Mouse (Mus musculus): ENCODE results near the gene Hmgn3. TPM values are rescaled to one million over a fixed set of nuclear protein-coding genes. Genes with fewer than 3 reads are reported as not detected.

The Hmgn3 gene
- polyA plus RNA-seq, 1 experiment from 2014 or later, result 121 TPM

GRCm38 (mm10) chr9:83079724-83080123 lies 66.8 kb downstream of the Hmgn3 start:
- H3K36me3 ChIP-seq (ENCODE audit: control insufficient read depth, insufficient read depth, low read length), result no peaks in the 10 kb centered on the region
- ATAC-seq (ENCODE audit: insufficient number of reproducible peaks, insufficient read depth, low FRiP score, low read depth), result no peak
- no peaks in the 10 kb centered on the region for H3K4me1 ChIP-seq (ENCODE audit: control insufficient read depth in 2 of 2, insufficient read depth in 2 of 2, low read length in 2 of 2)
- no peaks in the 10 kb centered on the region for H3K27me3 ChIP-seq (ENCODE audit: control insufficient read depth, insufficient read depth, low read length)
- no peak overlapping the region for H3K4me2 ChIP-seq (ENCODE audit: low read length)
- 79% methylated on average over 3 of the region's 3 CpGs for WGBS
- H3K9me3 ChIP-seq (ENCODE audit: control insufficient read depth, low read length), result no peaks in the 10 kb centered on the region
- H3K4me3 ChIP-seq (ENCODE audit: control insufficient read depth in 1 of 2, insufficient read depth in 1 of 2, low read depth in 1 of 2, low read length in 2 of 2), result no peak overlapping the region
- H3K27ac ChIP-seq (replicated peaks in 1 of 2; ENCODE audit: control insufficient read depth in 1 of 2, insufficient read depth in 1 of 2, low read depth in 2 of 2, low read length in 2 of 2), result no peak overlapping the region
- no peak overlapping the region for H3K9ac ChIP-seq (ENCODE audit: low read length)

- H3K27me3 ChIP-seq (ENCODE audit: control insufficient read depth, insufficient read depth, low read length), result no peaks in the 10 kb centered on the region
Measured at GRCm38 (mm10) chr9:83068246-83068645, 78.2 kb downstream of the Hmgn3 start.

GRCm38 (mm10) chr9:83061289-83061688 lies 85.2 kb downstream of the Hmgn3 start:
- Histone ChIP-seq H3K4me1 (ENCODE audit: control insufficient read depth in 2 of 2, insufficient read depth in 2 of 2, low read length in 2 of 2) (peaks cover 8 to 14% of the 10 kb centered on the region in 2 experiments), H3K9ac (ENCODE audit: low read length) (no peak overlapping the region), H3K9me3 (ENCODE audit: control insufficient read depth, low read length) (no peaks in the 10 kb centered on the region), H3K27me3 (ENCODE audit: control insufficient read depth, insufficient read depth, low read length) (no peaks in the 10 kb centered on the region), H3K4me3 (ENCODE audit: control insufficient read depth in 1 of 2, insufficient read depth in 1 of 2, low read depth in 1 of 2, low read length in 2 of 2) (no peak overlapping the region), H3K4me2 (ENCODE audit: low read length) (peak overlapping the region; percentile 29; the same call in 1 of the 2 replicates), H3K27ac (replicated peaks in 1 of 2; ENCODE audit: control insufficient read depth in 1 of 2, insufficient read depth in 1 of 2, low read depth in 2 of 2, low read length in 2 of 2) (no peak overlapping the region), H3K36me3 (ENCODE audit: control insufficient read depth, insufficient read depth, low read length) (no peaks in the 10 kb centered on the region)
- no peak for ATAC-seq (ENCODE audit: insufficient number of reproducible peaks, insufficient read depth, low FRiP score, low read depth)
- 32% methylated on average over 11 of the region's 11 CpGs for WGBS

More at GRCm38 (mm10) chr9:83068246-83068645, 78.2 kb downstream of the Hmgn3 start:
- Histone ChIP-seq H3K9me3 (ENCODE audit: control insufficient read depth, low read length) (no peaks in the 10 kb centered on the region), H3K4me1 (ENCODE audit: control insufficient read depth in 2 of 2, insufficient read depth in 2 of 2, low read length in 2 of 2) (no peaks in the 10 kb centered on the region), H3K27ac (replicated peaks in 1 of 2; ENCODE audit: control insufficient read depth in 1 of 2, insufficient read depth in 1 of 2, low read depth in 2 of 2, low read length in 2 of 2) (no peak overlapping the region), H3K9ac (ENCODE audit: low read length) (no peak overlapping the region), H3K4me3 (ENCODE audit: control insufficient read depth in 1 of 2, insufficient read depth in 1 of 2, low read depth in 1 of 2, low read length in 2 of 2) (no peak overlapping the region), H3K4me2 (ENCODE audit: low read length) (no peak overlapping the region), H3K36me3 (ENCODE audit: control insufficient read depth, insufficient read depth, low read length) (no peaks in the 10 kb centered on the region)
- ATAC-seq (ENCODE audit: insufficient number of reproducible peaks, insufficient read depth, low FRiP score, low read depth), result no peak
- WGBS, result 62% methylated on average over 5 of the region's 5 CpGs

Other genes starting within 250 kb of the Hmgn3 start
- gene Phip, start 171.2 kb downstream of the Hmgn3 start, polyA plus RNA-seq (2014; fragmentation: Nextera tagmentation; extraction: Ambion mirVana), result 51.7 and 52.4 TPM in 2 replicates

Measured in heart, embryonic 14.5 days (tissue).